Mouse (Mus musculus) right cerebral cortex, postnatal 25 days (tissue): ENCODE measurements around the gene Cbfa2t2.

Source experiments
- DNase-seq: peaks from one replicate; pipeline ENCODE4 v3.0.0; 2022

Cbfa2t2 gene

GRCm38 (mm10) chr2:154426188-154426904, 9.9 kb upstream of the Cbfa2t2 start:
- DNase-seq, result no peak

- DNase-seq, result no peak
These were observed 9.1 kb upstream of the Cbfa2t2 start for GRCm38 (mm10) chr2:154426905-154427852.

- no peak for DNase-seq
These were observed 8.4 kb upstream of the Cbfa2t2 start for GRCm38 (mm10) chr2:154427853-154428360.

GRCm38 (mm10) chr2:154430566-154430965, 5.7 kb upstream of the Cbfa2t2 start:
- DNase-seq, result no peak

GRCm38 (mm10) chr2:154432696-154433095, 3.6 kb upstream of the Cbfa2t2 start:
- DNase-seq, result no peak

GRCm38 (mm10) chr2:154433391-154433790, 2.9 kb upstream of the Cbfa2t2 start:
- no peak for DNase-seq

GRCm38 (mm10) chr2:154434690-154435089, 1.6 kb upstream of the Cbfa2t2 start:
- DNase-seq, result no peak

GRCm38 (mm10) chr2:154436076-154436457, 214 bp upstream of the Cbfa2t2 start:
- peak; percentile 99 for DNase-seq

- DNase-seq, result no peak
These were observed 878 bp downstream of the Cbfa2t2 start for GRCm38 (mm10) chr2:154437191-154437527.

GRCm38 (mm10) chr2:154440453-154440852, 4.2 kb downstream of the Cbfa2t2 start:
- DNase-seq, result no peak

- no peak for DNase-seq
These were observed 11.5 kb downstream of the Cbfa2t2 start for GRCm38 (mm10) chr2:154447821-154448220.

GRCm38 (mm10) chr2:154448633-154449032, 12.4 kb downstream of the Cbfa2t2 start:
- DNase-seq, result no peak

- no peak for DNase-seq
These were observed 16.7 kb downstream of the Cbfa2t2 start for GRCm38 (mm10) chr2:154452951-154453350.

- DNase-seq, result no peak
These were observed 17.8 kb downstream of the Cbfa2t2 start for GRCm38 (mm10) chr2:154454099-154454498.

- DNase-seq, result no peak
These were observed 18.3 kb downstream of the Cbfa2t2 start for GRCm38 (mm10) chr2:154454605-154455004.

- DNase-seq, result peak; percentile 37
These were observed 19.5 kb downstream of the Cbfa2t2 start for GRCm38 (mm10) chr2:154455776-154456175.

- DNase-seq, result no peak
These were observed 20.3 kb downstream of the Cbfa2t2 start for GRCm38 (mm10) chr2:154456621-154457020.

- no peak for DNase-seq
These were observed 23.0 kb downstream of the Cbfa2t2 start for GRCm38 (mm10) chr2:154459262-154459661.

- no peak for DNase-seq
These were observed 23.6 kb downstream of the Cbfa2t2 start for GRCm38 (mm10) chr2:154459851-154460250.

GRCm38 (mm10) chr2:154463621-154464198, 27.4 kb downstream of the Cbfa2t2 start:
- DNase-seq, result peak; percentile 55

GRCm38 (mm10) chr2:154465914-154466335, 29.6 kb downstream of the Cbfa2t2 start:
- no peak for DNase-seq

- no peak for DNase-seq
These were observed 30.9 kb downstream of the Cbfa2t2 start for GRCm38 (mm10) chr2:154467139-154467538.
